Mouse (Mus musculus) thymus, postnatal 36 days (tissue): ENCODE data around the gene Olfr102.

Experiments
- DNase-seq, 2 experiments: peaks; one replicate each; pipeline ENCODE4 v3.0.0; 2022; ENCODE audit warnings: mixed read lengths in 2 of 2

Gene Olfr102

GRCm38 (mm10) chr17:37316954-37317353 lies at the start of gene Olfr102:
Gene Olfr102, minus strand, starts transcription at chr17:37317054.
- no peak for DNase-seq

GRCm38 (mm10) chr17:37359282-37359681 lies 42.4 kb upstream of the Olfr102 start, which contains the start of gene Olfr104-ps:
Gene Olfr104-ps, plus strand, starts transcription at chr17:37359582.
- no peak for DNase-seq

- no peak for DNase-seq
These were observed 22.7 kb upstream of the Olfr102 start, which contains the start of gene Olfr103 for GRCm38 (mm10) chr17:37339598-37339997. Gene Olfr103, minus strand, starts transcription at chr17:37339698.

GRCm38 (mm10) chr17:37310146-37310699 lies 6.6 kb downstream of the Olfr102 start:
- no peak for DNase-seq

- DNase-seq = no peak
These were observed 8.4 kb downstream of the Olfr102 start for GRCm38 (mm10) chr17:37308483-37308882.

- no peak for DNase-seq
These were observed 12.6 kb downstream of the Olfr102 start, which contains the start of gene Olfr101 for GRCm38 (mm10) chr17:37304213-37304612. Gene Olfr101, minus strand, starts transcription at chr17:37304313.

GRCm38 (mm10) chr17:37283360-37283759 lies 33.5 kb downstream of the Olfr102 start, which contains the start of gene Olfr99:
Gene Olfr99, minus strand, starts transcription at chr17:37283460.
- no peak for DNase-seq

- DNase-seq = no peak
These were observed 36.5 kb downstream of the Olfr102 start for GRCm38 (mm10) chr17:37280331-37280730.

GRCm38 (mm10) chr17:37276573-37276972 lies 40.3 kb downstream of the Olfr102 start:
- no peak for DNase-seq

GRCm38 (mm10) chr17:37275626-37276248 lies 41.1 kb downstream of the Olfr102 start:
- no peak for DNase-seq

GRCm38 (mm10) chr17:37270702-37271092 lies 46.2 kb downstream of the Olfr102 start:
- peak; percentile 67 to 76 for DNase-seq

GRCm38 (mm10) chr17:37270058-37270701 lies 46.7 kb downstream of the Olfr102 start, which contains the start of gene H2-M3:
Gene H2-M3, plus strand, starts transcription at chr17:37270220.
- DNase-seq = peak; percentile 88 to 95

- DNase-seq = no peak
These were observed 53.2 kb downstream of the Olfr102 start, which contains the start of gene Olfr98 for GRCm38 (mm10) chr17:37263626-37264025. Gene Olfr98, minus strand, starts transcription at chr17:37263749.
